Mouse (Mus musculus): ENCODE results near the gene Krtap5-4.
"Not testable (repeated sequence)": the region's sequence is repeated elsewhere in the genome, so short reads cannot be mapped to it uniquely, and the experiment has no call there.

Gene Krtap5-4

GRCm38 (mm10) chr7:142303249-142303648 lies at the start of gene Krtap5-4:
TSS of gene Krtap5-4 (plus strand) at chr7:142303549.
- no peak for DNase-seq (ENCODE audit: low spot score)

- DNase-seq (ENCODE audit: low spot score): no peak
Measured at GRCm38 (mm10) chr7:142255517-142255916, 47.8 kb upstream of the Krtap5-4 start.

GRCm38 (mm10) chr7:142258254-142258653 lies 45.1 kb upstream of the Krtap5-4 start, which contains the start of gene Gm2431:
TSS of gene Gm2431 (minus strand) at chr7:142258354.
- DNase-seq (ENCODE audit: low spot score): not testable (repeated sequence)

- DNase-seq (ENCODE audit: low spot score): not testable (repeated sequence)
Measured at GRCm38 (mm10) chr7:142274263-142274662, 29.1 kb upstream of the Krtap5-4 start, which contains the start of gene Gm4559. TSS of gene Gm4559 (minus strand) at chr7:142274363.

- peak; percentile 39 for DNase-seq (ENCODE audit: low spot score)
Measured at GRCm38 (mm10) chr7:142278183-142278582, 25.2 kb upstream of the Krtap5-4 start.

GRCm38 (mm10) chr7:142279291-142279690 lies 24.1 kb upstream of the Krtap5-4 start:
- not testable (repeated sequence) for DNase-seq (ENCODE audit: low spot score)

GRCm38 (mm10) chr7:142282847-142283246 lies 20.5 kb upstream of the Krtap5-4 start:
- DNase-seq (ENCODE audit: low spot score): peak; percentile 60

- DNase-seq (ENCODE audit: low spot score): peak; percentile 51
Measured at GRCm38 (mm10) chr7:142284023-142284591, 19.2 kb upstream of the Krtap5-4 start.

- DNase-seq (ENCODE audit: low spot score): peak; percentile 81
Measured at GRCm38 (mm10) chr7:142284615-142285080, 18.7 kb upstream of the Krtap5-4 start.

- peak; percentile 21 for DNase-seq (ENCODE audit: low spot score)
Measured at GRCm38 (mm10) chr7:142285130-142285835, 18.1 kb upstream of the Krtap5-4 start.

GRCm38 (mm10) chr7:142285910-142286612 lies 17.3 kb upstream of the Krtap5-4 start:
- DNase-seq (ENCODE audit: low spot score): not testable (repeated sequence)

GRCm38 (mm10) chr7:142293851-142294250 lies 9.5 kb upstream of the Krtap5-4 start:
- not testable (repeated sequence) for DNase-seq (ENCODE audit: low spot score)

- DNase-seq (ENCODE audit: low spot score): no peak
Measured at GRCm38 (mm10) chr7:142295418-142295817, 7.9 kb upstream of the Krtap5-4 start.

- peak; percentile 21 for DNase-seq (ENCODE audit: low spot score)
Measured at GRCm38 (mm10) chr7:142296108-142296507, 7.2 kb upstream of the Krtap5-4 start.

GRCm38 (mm10) chr7:142297018-142297417 lies 6.3 kb upstream of the Krtap5-4 start, which contains the start of gene Krtap5-1:
TSS of gene Krtap5-1 (minus strand) at chr7:142297118.
- DNase-seq (ENCODE audit: low spot score): not testable (repeated sequence)

- DNase-seq (ENCODE audit: low spot score): not testable (repeated sequence)
Measured at GRCm38 (mm10) chr7:142303929-142304328, 580 bp downstream of the Krtap5-4 start.

GRCm38 (mm10) chr7:142314600-142315285 lies 11.4 kb downstream of the Krtap5-4 start:
- DNase-seq (ENCODE audit: low spot score): no peak

GRCm38 (mm10) chr7:142316558-142316957 lies 13.2 kb downstream of the Krtap5-4 start:
- DNase-seq (ENCODE audit: low spot score): no peak

GRCm38 (mm10) chr7:142317216-142317615 lies 13.9 kb downstream of the Krtap5-4 start:
- no peak for DNase-seq (ENCODE audit: low spot score)

- no peak for DNase-seq (ENCODE audit: low spot score)
Measured at GRCm38 (mm10) chr7:142319124-142319523, 15.8 kb downstream of the Krtap5-4 start.

GRCm38 (mm10) chr7:142320906-142321305 lies 17.6 kb downstream of the Krtap5-4 start:
- no peak for DNase-seq (ENCODE audit: low spot score)

Data from ovary, adult 18-20 months (tissue).